Mouse (Mus musculus): Measurements from ENCODE around the gene Ros1. TPM values are rescaled to one million over a fixed set of nuclear protein-coding genes. Genes with fewer than 3 reads are reported as not detected.

Ros1 gene
- total RNA-seq, 1 experiment: 0.04 TPM

GRCm38 (mm10) chr10:52018471-52018870 is 176.6 kb downstream of the Ros1 start:
- H3K4me1 ChIP-seq (ENCODE audit: control insufficient read depth in 2 of 2, insufficient read depth in 2 of 2, low read length in 2 of 2, poor library complexity in 1 of 2): no peaks in the 10 kb centered on the region
- no peak overlapping the region for H3K9ac ChIP-seq (ENCODE audit: insufficient read depth, low read depth, low read length, poor library complexity, severe bottlenecking)
- H3K9me3 ChIP-seq (ENCODE audit: control insufficient read depth, insufficient read depth, low read depth, low read length): no peaks in the 10 kb centered on the region
- in situ Hi-C loops (cut with MboI; ENCODE audit: low sequenced_read_pairs in 2 of 2, unreplicated experiment in 2 of 2): no loop called here
- no peak overlapping the region for H3K4me3 ChIP-seq (ENCODE audit: insufficient read depth in 1 of 2, low read depth in 1 of 2, low read length in 2 of 2, poor library complexity in 1 of 2, severe bottlenecking in 1 of 2)
- no peak for DNase-seq (ENCODE audit: low read depth, low spot score)
- no peaks in the 10 kb centered on the region for H3K36me3 ChIP-seq (ENCODE audit: control insufficient read depth, insufficient read depth, low read length, poor library complexity, severe bottlenecking)
- H3K27ac ChIP-seq (ENCODE audit: insufficient read depth, low read depth, low read length, poor library complexity, severe bottlenecking): no peak overlapping the region
- TF ChIP-seq ZC3H11A (IDR thresholded peaks at IDR 0.05; ENCODE audit: borderline replicate concordance, low read depth, low read length): no peak
- no peak for TF ChIP-seq CHD2 (IDR thresholded peaks at IDR 0.05; ENCODE audit: low read depth, low read length)

Other genes with a start within 250 kb of the Ros1 start
- gene Vgll2, start 172.7 kb downstream of the Ros1 start, total RNA-seq (2012; rRNA removed): not detected in 2 replicates
- 32.5 and 33.2 TPM in 2 replicates for gene Dcbld1, start 38.4 kb upstream of the Ros1 start, total RNA-seq (2012; rRNA removed)
- not detected in 2 replicates for gene Gm26741, start 163.5 kb upstream of the Ros1 start, total RNA-seq (2012; rRNA removed)
- gene Gopc, start 186.9 kb upstream of the Ros1 start, total RNA-seq (2012; rRNA removed): 6.9 and 9.1 TPM in 2 replicates
- gene Nepn, start 193.7 kb upstream of the Ros1 start, total RNA-seq (2012; rRNA removed): not detected in 2 replicates
- 34.4 and 38.4 TPM in 2 replicates for gene Nus1, start 222.3 kb upstream of the Ros1 start, total RNA-seq (2012; rRNA removed)

All from ES-E14 (cell line).